Mouse (Mus musculus) right cerebral cortex, adult 2 months (tissue): ENCODE results near the gene Llgl2.
A peak's percentile ranks its signal among the peaks of the same experiment; 100 is the strongest.

Source experiments
- DNase-seq, 2 experiments: peaks; one replicate each; pipeline ENCODE4 v3.0.0; 2021 to 2022; ENCODE audit warnings: low spot score in 2 of 2

Llgl2 gene

DNA sequence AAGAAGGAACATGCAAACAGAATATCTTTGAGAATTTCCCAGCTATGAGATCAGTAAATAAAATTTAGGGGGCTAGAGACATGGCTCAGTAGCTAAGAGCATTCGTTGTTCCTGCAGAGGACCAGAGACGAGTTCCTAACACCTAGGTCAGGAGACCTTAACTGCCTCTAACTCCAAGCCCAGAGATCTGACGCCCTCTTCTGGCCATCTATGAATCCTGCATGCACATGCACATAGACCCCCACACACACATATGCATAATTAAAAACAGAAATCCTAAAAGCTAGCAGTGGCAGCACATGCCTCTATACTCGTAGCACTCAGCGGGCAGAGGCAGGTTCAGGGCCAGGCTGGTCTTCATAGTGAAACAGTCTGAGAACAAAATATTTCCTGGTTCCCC, 52.6 kb downstream of the Llgl2 start:
- no peak for DNase-seq

DNA sequence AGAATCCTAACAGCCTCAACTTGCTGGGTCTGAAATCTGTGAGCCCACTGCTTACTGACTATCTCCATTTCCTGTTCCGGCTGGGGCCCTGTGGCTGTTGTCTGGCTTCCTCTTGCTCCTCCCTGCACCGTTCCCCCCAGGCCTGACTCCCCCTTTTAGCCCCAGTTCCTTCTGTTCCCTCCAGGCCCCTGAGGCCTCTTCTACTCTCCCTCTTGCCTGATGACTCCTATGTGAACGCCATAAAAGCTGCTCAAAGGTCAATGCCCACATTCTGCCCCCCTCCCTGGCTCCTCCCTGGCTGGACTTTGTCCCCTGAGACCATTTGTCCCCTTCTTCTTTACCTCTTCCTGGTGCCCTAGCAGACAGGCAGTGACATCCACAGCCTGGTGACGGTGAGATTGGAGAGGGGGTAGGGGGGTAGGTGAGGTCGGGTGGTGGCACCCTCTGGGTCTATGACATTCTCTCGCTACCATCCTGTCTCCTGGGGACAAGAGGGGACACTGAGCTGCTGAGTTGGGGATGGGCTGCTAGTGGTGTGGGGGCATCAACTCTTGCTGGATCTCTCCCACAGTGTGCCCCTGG, 53.4 kb downstream of the Llgl2 start:
- no peak for DNase-seq

DNA sequence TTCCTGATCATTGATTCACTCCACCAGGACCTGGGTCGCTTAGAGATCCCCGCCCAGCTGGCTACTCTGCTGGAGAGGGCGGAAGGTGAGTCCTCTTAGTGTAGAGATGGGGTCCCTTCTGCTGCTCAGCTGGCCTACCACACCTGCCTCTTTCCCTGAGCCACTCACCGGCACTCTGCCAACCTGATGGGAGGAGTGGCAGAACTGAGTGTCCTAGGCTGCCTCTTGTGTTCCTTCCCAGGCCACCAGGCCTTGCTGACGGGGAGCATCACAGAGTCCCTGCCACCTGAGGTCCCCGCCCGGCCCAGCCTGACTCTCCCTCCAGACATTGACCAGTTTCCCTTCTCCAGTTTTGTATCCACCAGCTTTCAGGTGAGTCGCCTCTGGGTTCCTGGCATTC, 54.2 kb downstream of the Llgl2 start:
- DNase-seq, result no peak

DNA sequence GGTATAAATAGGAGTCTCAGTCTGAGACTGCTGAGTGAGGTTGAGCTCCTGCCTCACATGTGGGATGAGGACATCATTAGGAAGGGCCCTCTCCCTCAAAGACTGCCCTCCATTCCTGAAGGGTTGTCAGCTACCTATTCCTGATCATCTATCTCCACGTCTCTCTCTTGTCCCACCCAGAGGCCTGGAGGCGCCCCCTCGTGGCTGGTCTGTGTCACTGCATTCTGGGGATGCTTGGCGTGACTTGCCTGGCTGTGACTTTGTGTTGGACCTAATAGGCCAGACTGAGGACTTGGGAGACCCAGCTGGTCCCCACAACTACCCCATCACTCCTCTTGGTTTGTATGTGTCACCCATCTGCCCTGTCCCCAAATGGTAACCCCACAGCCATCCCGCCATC, 57.2 kb downstream of the Llgl2 start:
- peak in 1 of 2 experiments; percentile 22 for DNase-seq

DNA sequence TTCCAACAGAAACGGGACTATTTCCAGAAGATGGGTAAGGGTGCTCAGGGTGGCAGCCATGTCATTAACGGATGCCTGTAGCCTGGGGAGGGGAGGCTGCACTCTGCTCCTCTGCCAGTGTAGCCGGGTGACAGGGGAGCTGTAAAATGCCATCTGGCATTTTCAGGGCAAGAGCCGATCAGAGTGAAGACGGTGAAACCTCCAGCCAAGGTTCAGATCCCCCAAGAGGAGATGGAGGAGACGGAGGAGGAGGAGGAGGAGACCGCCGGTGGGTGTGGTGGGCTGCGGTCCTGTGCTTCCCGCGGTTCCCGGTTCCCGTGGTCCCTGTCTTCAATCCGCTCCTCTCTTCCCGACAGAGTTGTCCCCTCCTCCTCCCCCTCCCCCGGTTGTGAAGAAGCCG, 59.4 kb downstream of the Llgl2 start:
- no peak for DNase-seq

DNA sequence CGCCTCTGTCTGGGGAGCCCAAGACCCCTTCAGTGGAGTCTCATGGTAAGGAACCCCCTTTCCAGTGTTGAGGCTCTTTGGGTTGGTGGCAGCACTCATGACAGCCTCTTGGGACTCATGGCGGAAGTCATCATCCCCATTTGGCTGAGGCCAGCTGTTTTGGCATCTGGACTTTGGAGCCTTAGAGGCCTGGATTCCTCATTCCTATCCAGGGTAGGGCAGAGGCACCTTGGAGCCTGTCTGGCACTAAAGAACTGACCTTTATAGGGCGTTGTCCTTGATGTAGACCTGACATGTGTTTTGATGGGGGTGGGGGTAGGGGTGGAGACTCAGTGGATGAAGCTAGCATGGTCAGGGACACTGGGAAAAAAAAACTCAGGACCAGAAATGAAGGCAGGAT, 60.5 kb downstream of the Llgl2 start:
- DNase-seq, result no peak

DNA sequence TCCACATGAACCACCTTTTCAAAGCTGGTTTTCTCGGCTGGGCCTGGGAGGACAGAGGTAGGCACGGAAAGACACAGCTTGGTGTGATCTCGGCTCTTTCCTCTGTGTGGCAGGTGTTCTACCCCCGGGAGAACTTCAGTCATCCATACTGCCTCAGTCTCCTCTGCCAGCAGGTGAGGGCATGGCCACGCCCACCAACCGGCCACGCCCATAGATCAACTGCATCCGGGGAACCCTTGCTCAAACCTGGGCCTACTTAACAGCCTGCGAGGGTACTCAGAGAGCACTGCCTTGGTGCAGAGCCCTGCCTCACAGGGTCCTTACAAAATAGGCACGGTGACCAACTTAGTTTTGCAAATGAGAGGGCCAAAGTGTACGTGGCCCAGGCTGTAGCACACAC, 61.4 kb downstream of the Llgl2 start:
- DNase-seq, result no peak

DNA sequence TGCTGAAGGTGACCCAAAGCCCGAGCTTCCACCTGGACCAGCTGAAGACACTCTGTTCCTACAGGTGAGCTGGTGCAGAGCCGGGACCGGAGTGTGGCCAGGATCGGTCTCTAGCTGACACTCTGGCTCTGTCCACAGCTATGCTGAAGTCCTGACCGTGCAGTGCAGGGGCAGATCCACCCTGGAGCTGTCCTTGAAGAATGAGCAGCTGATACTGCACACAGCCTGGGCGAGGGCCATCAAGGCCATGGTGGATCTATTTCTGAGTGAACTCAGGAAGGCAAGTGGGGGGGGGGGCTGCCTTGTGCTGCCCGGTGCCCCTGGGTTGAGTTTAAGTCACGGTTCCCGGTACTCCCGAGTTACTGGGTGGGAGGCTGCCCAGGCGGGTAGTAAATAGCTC, 62.6 kb downstream of the Llgl2 start:
- no peak for DNase-seq

DNA sequence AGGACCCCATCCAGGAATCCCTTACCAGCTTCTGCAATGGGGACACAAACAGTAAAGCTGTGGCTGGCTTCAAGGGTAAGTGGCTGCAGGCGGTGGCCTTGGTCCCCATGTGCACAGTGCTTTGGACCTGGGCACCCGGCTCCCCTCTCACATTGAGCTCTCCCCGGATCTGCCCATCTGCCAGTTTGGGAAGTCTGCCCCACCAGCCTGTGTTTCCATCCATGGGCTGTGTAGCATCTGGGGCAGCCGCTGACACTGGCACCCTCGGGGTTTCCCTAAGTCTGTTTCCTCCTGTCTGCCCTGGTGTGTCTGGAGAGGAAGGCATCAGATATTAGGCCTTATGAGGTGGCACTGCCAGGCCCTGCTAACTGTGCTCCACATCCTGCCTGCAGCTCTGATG, 64.2 kb downstream of the Llgl2 start:
- DNase-seq, result no peak

DNA sequence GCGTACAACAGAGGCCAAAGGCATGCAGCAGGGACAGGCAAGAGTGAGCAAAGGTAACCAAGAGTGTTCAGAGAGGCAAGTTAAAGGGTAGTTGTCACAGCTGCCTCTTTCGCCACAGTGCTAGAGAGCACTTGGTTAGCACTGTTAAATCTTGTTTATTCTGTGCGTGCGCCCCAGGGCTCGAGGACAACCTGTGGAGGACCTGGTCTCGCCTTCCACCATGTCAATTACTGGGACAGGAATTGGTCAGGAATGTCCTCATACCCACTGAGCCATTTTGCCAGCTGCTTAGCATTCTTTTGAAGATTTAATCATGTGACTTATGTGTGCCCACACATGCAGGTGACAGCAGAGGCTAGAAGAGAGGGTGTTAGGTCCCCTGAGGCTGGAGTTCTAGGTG, 65.3 kb downstream of the Llgl2 start:
- no peak for DNase-seq

DNA sequence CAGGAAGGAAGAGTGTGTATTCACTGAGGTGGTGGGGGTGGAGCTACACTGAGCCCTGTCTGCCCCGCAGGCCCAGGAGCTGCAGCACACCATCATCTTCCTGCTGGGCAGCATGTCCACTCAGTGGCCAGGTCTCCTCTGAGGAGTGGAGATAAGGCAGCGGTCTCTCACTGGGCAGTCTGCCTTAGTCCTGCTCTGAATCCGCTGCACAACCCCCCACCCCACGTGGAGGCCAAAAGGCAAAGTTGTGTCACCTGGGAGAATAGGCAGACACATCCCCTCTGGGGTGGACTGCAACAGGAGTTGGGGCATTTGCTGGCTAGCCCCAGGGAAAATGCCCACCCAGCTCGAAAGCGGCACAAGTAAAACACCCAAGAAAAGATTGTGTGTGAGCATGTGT, 68.4 kb downstream of the Llgl2 start:
- no peak for DNase-seq

DNA sequence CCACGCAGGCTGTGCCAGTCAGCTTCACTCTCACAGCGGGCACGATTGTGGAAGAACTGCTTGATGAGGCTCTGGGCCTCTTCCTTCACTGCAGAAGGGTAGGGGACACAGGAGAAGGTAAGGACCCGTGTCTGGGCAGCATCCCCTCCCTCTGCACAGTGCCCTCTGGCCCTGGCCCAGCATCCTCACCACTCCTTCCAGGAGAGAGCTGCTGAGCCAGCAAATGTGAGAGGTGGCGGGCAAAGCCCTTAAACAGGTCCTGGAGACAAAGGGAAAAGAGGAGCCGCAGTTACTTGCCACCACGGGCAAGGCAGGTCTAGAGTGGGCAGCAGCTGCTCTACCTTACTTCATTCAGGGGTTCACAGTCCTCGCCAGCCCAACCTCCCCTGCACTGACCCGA, 69.2 kb downstream of the Llgl2 start:
- DNase-seq, result no peak

DNA sequence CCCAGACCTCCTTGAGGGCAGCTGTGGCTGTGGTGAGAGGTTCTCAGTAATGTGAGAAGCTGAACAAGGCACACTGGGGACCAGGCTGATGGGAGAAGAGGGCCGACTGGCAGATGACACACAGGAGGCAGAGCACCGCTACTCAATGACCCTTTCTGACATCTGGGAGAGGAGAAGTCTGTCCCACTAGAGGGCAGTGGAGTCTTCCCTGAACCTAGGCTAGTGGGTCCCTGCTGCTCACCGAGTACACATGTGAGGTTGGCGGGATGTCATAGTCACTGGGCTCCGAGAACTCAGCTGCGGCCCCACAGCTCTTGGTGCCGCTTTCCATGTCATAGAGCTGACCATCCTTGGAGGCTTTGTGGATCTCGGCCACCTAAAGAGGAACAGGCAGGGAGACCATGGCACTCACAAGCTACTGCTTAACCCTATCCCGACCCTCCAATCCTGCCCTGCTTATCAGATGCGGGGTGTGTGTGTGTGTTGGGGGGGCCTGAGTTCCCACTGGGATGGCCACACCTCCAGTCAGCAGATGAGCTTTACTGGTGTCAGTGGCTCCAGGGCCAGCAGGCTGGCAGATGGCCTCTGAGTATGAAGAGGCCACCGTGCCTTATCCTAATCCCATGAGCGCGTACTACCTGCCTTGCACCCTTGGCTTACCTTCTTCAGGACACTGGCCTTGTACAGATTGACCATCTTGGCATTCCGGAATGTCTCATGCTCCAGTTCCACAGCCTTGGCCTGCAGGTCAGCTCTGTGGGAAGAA, 71.1 kb downstream of the Llgl2 start:
- no peak for DNase-seq

DNA sequence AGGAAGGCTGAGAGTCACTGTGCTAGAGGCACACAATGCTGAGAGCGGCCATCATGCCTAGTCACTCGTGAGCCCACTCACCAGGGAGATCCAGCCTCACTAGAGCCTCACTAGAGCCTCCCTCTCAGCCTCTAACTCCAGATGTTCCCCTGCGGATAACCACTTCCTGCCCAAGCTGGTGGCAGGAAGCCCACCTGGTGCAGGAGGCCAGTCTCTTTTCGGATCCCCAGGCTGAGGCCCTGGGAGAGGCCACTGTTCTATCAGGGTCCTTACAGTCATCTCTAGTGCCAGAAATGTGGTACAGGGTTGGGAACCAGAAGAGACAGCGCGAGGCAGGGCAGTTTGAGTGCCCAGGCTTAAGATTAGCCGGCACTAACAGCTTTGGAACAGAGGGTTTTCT, 74.6 kb downstream of the Llgl2 start:
- DNase-seq, result no peak

DNA sequence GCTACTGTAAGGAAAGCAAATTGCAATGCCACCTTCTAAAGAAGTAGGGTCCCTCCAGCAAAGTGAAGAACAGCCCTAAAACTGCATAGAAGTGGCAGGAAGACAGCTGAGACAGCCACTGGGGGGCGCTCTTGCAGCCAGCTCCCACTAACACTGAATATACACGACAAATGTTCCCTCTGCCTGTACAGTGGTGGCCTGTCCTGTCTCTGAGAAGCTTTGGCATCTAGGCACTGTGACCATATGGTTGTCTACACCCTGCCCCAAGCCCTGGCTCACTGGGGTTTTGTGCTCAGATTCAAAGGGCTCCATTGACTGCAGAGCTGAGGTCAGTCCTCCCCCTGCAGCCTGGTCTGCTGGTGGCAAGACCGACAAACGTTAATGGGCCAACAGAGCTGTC, 75.0 kb downstream of the Llgl2 start:
- peak; percentile 19 to 29 for DNase-seq

DNA sequence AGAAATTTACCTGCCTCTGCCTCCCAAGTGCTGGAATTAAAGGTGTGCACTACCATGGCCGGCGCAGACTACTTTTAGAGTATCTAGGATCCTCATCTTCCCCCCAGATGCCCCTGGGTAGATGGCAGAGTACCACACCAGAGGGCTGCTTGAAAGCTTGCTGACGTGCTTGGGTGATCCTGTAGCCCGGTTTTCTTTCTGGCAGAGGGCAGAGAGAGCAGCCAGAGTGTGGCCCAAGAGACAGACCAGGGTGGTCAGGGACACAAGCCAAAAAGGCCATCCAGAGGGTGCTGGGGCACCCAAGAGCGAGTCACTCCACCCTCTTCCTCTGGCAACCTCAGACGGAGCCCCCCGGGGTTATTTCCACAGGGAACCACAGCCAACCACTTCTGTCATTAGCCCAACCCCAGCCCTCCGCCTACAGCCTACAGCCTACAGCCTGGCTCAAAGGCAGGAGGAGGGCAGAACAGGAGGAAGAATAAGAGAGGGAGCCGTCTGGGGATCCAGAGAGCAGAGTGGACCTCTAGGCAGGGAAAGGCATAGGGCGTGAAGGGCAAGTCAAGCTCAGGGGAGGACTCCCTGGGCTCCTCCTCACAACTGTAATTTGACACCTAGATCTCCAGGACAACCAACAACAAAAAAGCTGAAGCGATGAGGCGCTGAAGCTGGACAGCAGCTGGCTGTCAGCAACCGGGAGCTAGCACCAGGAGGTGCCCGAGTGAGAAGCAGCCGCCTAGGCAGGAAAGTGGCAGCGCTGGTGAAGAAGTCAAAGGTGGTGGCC, 75.8 kb downstream of the Llgl2 start, which contains the start of gene Smim5:
Gene Smim5 (plus strand): TSS at position 481 of the 781 bp plus-strand sequence.
- no peak for DNase-seq

DNA sequence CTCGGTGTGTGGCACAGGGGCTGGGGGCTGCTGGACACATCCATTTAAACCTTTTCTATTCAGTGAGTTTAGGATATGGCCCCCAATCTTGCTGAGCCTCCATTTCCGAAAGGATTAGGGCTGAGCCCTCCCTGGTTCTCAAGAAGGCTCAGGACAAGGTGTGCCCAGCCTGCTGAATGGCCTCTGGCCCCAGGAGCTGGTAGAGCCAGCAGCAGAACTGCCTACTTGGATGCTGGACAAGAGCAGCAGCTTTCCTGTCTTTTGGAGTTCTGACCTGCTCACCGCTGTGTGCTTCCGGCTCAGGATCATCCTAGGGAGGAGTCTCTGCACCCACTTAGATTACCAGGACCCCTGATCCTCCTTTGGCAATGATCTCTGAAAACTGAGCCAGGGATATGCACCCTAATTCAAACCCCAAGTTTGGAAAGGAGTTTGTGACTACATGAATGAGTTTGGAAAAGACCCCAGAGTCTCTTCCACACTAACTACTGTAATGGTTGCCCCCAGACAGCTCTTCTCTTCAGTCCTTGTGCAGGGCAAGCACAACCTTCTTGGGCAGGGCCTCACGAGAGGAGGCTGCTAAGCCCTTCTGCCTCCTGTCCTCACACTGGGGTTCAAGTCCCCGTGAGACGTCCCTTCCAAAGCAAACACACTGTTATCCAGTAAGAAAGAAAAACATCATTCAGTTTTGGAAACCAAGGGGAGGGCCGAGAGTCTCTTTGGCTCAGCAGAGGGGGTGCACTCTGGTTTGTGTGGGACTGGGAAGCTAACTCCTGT, 76.9 kb downstream of the Llgl2 start:
- DNase-seq, result no peak

DNA sequence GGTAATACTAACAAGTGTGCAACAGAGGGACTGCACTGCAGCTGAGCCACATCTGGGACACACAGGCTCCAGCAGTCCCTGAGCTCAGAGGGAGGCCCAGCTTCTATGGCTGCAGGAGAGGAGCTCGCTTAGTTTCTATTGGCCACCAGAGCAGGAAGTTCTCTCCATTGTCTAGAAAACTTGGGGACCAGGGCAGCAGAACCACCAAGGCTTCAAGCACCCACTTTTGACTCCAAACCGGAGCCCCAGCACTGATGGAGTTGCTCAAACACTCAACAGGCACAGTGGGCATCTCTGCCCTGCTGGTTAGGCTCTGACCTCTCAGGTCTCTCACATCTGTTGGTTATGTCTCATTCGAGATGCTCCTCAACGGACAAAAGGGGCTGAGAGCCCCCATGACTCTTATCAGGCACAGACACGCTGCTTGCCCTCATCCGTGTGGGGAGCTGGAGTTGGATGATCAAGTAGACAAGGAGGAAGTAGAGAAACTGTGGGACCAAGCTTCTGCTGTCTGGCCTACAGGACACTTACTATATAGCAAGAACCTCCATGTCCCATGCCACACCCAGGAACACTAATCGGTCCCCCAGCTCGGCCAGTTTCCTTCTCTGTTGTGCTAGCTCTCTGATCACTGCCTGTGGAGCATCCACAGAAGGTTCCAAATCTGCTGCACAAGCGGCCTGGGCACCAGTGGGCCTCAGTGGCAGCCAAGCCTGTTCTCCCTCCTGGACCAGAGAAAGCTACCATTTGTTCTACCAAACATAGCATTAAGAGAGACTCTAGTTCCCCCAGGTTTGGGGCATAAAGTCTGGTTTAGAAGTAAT, 77.7 kb downstream of the Llgl2 start:
- DNase-seq, result no peak

DNA sequence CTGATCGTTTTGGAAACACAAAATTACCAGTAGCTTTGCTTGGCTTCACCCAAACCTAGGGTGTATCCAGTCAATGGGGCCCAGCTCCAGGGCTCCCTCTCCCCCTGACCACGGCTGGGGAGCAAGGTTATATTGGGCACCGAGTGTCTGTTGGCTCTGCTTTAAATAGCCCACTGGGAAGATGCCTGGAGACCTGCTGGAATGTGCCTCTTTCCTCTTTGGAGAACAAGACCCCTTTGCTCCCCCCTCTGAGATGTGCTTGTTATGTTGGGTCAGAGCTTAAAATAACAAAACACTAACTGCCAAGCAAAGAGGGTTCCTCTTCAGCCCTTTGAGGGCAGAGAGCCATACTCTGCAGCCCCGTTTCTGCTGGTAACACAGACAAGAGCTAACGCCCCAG, 78.3 kb downstream of the Llgl2 start:
- no peak for DNase-seq

DNA sequence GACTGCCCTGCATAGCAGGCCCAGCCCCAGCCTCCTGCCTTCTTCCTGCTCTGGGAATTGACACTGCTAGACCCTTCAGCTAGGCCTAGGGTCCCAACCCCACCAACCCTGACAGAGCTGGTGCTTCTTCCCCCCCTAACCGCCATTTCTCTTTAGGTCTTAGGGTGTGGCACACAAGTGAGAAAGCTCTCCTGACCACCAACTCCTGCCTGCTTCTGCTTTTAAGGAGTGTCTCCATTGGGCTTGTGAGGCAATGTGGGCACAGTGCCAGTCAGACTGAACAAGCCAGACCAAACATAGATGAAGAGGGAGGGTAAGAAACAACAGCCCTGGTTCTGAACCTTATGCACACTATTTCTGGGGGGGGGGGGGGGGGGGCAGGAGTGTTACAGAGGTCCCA, 79.0 kb downstream of the Llgl2 start:
- no peak for DNase-seq
